Mouse (Mus musculus) heart, embryonic 10.5 days (tissue): ENCODE measurements at regions not wholly inside any gene's neighbourhood (a gene's known extent, or its start where the extent isn't known, plus 50 kb on each side); places are given as distances from the start of the nearest gene placed in this dataset.

ENCODE experiments used
- DNase-seq: peaks from one replicate; pipeline ENCODE4 v3.0.0-alpha.2; 2017; ENCODE audit warnings: low spot score
- H3K27ac ChIP-seq: fragments of 300-500 bp; sonication (generic); 2 replicates; pipeline ENCODE4 v1.5.1; 2016; ENCODE audit warnings: mild to moderate bottlenecking
- H3K27me3 ChIP-seq: fragments of 300-500 bp; sonication (generic); 2 replicates; pipeline ENCODE4 v1.6.1; 2016; ENCODE audit warnings: mild to moderate bottlenecking; ENCODE audit not compliant: poor library complexity, insufficient read depth, severe bottlenecking
- H3K36me3 ChIP-seq: fragments of 300-500 bp; sonication (generic); 2 replicates; pipeline ENCODE4 v1.6.1; 2016; ENCODE audit warnings: mild to moderate bottlenecking, moderate library complexity
- H3K4me1 ChIP-seq: fragments of 300-500 bp; sonication (generic); 2 replicates; pipeline ENCODE4 v1.6.1; 2016; ENCODE audit warnings: mild to moderate bottlenecking
- H3K4me3 ChIP-seq: fragments of 300-500 bp; sonication (generic); 2 replicates; pipeline ENCODE4 v1.5.1; 2016; ENCODE audit warnings: mild to moderate bottlenecking, moderate library complexity
- H3K9me3 ChIP-seq: fragments of 300-500 bp; sonication (generic); 2 replicates; pipeline ENCODE4 v1.6.1; 2016; ENCODE audit warnings: mild to moderate bottlenecking, moderate library complexity
- WGBS: fragments of 180-500 bp; shearing (Covaris S2); methylation state at CpG from one replicate; pipeline ENCODE4 v1.1.7; 2016; 5-methylcytosine and 5-hydroxymethylcytosine counted together

DNA sequence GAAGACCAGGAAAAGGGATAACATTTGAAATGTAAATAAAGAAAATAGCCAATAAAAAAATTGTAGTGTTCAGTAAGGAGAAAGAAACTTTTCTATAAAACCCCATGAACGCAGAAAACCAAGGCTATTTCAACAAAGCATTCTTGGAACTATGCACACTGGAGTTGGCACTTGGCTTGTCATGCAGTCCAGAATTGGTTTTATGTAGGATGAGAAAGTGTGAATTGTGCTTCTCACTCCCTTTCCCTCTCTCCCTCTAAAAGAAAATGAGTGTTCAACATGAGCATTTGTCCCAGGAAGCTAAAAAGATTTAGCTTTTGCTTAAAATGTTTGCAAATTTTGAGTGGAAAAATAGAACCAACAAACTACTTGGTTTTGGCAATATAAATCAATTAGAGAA, 841.6 kb upstream of the Adam24 start:
- no peaks in the 10 kb centered on the region for H3K36me3 ChIP-seq
- no peaks in the 10 kb centered on the region for H3K4me1 ChIP-seq
- H3K4me3 ChIP-seq, result no peak overlapping the region
- no peak for DNase-seq
- no peaks in the 10 kb centered on the region for H3K27me3 ChIP-seq
- H3K9me3 ChIP-seq, result no peaks in the 10 kb centered on the region
- 77% methylated on average over 1 of the region's 1 CpGs for WGBS
- no peak overlapping the region for H3K27ac ChIP-seq

- H3K27me3 ChIP-seq, result no peaks in the 10 kb centered on the region
- no peak overlapping the region for H3K4me3 ChIP-seq
- H3K4me1 ChIP-seq, result no peaks in the 10 kb centered on the region
- H3K9me3 ChIP-seq, result no peaks in the 10 kb centered on the region
- no peak for DNase-seq
- 83% methylated on average over 2 of the region's 2 CpGs for WGBS
- H3K36me3 ChIP-seq, result no peaks in the 10 kb centered on the region
- H3K27ac ChIP-seq, result no peak overlapping the region
These were observed 828.0 kb upstream of the Adam24 start for GRCm38 (mm10) chr8:39846854-39847253.

DNA sequence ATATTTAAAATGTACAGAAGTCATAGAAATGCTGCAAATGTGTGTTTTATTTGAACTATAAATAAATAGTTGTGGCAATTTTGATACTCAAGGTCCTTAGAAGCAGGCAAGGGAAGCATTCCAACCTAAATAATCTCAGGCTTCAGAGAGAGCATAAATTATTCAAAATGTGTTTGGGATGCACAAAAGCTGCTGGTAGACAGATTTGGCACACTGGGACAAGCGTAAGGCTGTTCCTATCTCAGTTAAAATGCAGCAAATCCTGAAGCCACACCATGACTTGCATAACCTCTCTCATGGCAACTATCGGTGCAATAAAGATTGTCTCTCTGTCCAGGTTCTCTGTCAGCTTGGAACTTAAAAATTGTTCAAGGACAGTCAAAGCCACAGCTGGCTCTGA, 812.3 kb upstream of the Adam24 start:
- WGBS, result 83% methylated on average over 2 of the region's 2 CpGs
- Histone ChIP-seq H3K27me3 (no peaks in the 10 kb centered on the region), H3K36me3 (no peaks in the 10 kb centered on the region), H3K9me3 (no peaks in the 10 kb centered on the region), H3K4me3 (no peak overlapping the region), H3K4me1 (no peaks in the 10 kb centered on the region), H3K27ac (no peak overlapping the region)
- no peak for DNase-seq

- no peaks in the 10 kb centered on the region for H3K4me1 ChIP-seq
- H3K27me3 ChIP-seq, result no peaks in the 10 kb centered on the region
- WGBS, result 61% methylated on average over 1 of the region's 1 CpGs
- H3K36me3 ChIP-seq, result no peaks in the 10 kb centered on the region
- no peaks in the 10 kb centered on the region for H3K9me3 ChIP-seq
- H3K4me3 ChIP-seq, result no peak overlapping the region
- DNase-seq, result no peak
- H3K27ac ChIP-seq, result no peak overlapping the region
These were observed 772.6 kb upstream of the Adam24 start for GRCm38 (mm10) chr8:39902251-39902650.

DNA sequence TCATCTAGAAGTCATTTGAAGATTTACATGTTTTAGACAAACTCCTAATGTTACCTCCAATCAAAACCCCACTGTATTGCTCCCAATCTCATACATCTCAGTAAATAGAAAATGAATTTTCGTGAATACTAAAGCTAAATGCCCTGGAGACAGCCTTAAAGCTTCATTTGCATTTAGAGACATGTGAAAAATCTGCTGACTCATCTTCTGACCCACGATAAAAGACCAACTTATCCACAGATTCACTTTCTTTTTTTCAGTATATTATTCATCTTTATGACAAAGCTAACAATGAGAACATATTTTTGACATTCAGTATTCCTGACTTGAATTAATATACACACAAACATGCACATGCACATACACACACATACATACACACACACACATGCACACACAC, 762.0 kb upstream of the Adam24 start:
- WGBS, result 63% methylated on average over 2 of the region's 2 CpGs

DNA sequence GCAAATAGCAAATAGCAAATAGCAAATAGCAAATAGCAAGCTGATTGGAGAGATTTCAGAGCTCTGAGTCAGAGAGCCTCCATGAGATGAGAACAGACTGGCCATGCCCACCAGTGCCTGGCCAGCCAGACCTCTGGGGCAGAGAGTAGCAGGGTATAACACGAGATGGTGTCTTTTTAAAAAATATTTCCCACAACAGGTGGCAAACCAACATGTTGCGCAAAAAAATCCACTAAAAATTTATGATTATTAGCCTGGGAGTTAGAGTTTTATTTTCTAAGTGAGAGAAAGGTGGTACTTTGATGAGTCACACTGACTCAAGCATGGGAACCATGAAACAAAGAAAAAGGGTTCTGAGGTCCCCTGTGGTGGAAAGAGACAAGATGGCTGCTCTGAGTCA, 753.5 kb upstream of the Adam24 start:
- Histone ChIP-seq H3K27ac (no peak overlapping the region), H3K9me3 (no peaks in the 10 kb centered on the region), H3K36me3 (no peaks in the 10 kb centered on the region), H3K27me3 (no peaks in the 10 kb centered on the region), H3K4me1 (no peaks in the 10 kb centered on the region), H3K4me3 (no peak overlapping the region)
- DNase-seq, result no peak
- 71% methylated on average over 2 of the region's 2 CpGs for WGBS

More for the DNA sequence above, 762.0 kb upstream of the Adam24 start:
- no peaks in the 10 kb centered on the region for H3K36me3 ChIP-seq
- no peaks in the 10 kb centered on the region for H3K9me3 ChIP-seq
- no peak overlapping the region for H3K4me3 ChIP-seq
- no peak overlapping the region for H3K27ac ChIP-seq
- no peaks in the 10 kb centered on the region for H3K4me1 ChIP-seq
- no peaks in the 10 kb centered on the region for H3K27me3 ChIP-seq
- DNase-seq, result no peak

DNA sequence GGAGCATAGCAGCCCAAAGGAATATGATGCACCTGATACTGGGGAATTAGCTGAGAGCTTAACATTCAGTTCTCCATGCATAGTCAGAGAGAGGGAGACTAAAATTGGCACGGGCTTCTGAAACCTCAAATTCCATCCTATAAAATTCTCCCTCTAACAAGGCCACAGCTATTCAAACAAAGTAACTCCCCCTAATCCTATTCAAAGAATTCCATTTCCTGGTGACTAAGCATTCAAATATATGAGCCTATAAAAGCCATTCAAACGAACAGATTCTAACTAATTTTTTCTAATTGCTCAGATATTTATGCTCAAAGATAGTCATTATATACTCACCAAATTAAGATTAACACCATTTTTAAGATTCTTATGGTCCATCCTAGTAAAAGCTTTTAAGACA, 751.1 kb upstream of the Adam24 start:
- Histone ChIP-seq H3K27ac (no peak overlapping the region), H3K9me3 (no peaks in the 10 kb centered on the region), H3K4me3 (no peak overlapping the region), H3K4me1 (no peaks in the 10 kb centered on the region), H3K36me3 (no peaks in the 10 kb centered on the region), H3K27me3 (no peaks in the 10 kb centered on the region)
- 60% methylated on average over 2 of the region's 2 CpGs for WGBS
- DNase-seq, result no peak

DNA sequence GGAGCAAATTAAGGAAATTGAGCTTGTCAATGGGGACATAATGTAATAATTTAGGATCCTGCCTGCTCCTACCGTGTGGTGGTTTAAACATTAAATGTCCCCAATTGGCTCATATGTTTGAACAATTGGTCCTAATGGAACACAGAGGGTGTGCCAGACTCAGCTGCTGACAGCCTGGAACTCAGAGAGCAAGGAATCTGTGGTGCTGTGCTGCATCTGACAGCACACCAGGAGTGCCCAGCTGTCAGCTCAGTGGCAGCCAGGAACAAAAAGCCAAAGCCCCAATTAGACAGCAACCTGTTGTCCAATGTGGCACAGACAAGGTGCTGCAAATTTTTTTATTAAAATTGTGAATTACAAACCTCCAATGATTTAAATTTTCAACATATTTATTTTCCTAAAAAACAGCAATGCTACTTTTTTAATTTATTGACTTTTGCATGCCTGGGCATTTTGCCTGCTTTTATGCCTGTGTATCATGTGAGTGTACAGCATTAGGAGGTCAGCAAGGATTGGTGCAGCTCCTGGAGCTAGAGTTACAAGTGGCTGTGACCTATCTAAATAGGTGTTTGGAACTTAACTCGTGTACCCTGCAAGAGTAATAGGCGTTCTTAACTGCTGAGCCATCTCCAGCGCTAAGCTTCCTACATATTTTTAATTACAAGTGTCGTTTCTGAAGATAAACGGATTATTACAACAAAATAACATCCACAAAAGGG, 724.5 kb upstream of the Adam24 start:
- no peak for DNase-seq
- no peak overlapping the region for H3K4me3 ChIP-seq
- H3K36me3 ChIP-seq, result no peaks in the 10 kb centered on the region
- H3K27ac ChIP-seq, result no peak overlapping the region
- no peaks in the 10 kb centered on the region for H3K9me3 ChIP-seq
- H3K27me3 ChIP-seq, result no peaks in the 10 kb centered on the region
- no peaks in the 10 kb centered on the region for H3K4me1 ChIP-seq
- 64% methylated on average over 6 of the region's 6 CpGs for WGBS

DNA sequence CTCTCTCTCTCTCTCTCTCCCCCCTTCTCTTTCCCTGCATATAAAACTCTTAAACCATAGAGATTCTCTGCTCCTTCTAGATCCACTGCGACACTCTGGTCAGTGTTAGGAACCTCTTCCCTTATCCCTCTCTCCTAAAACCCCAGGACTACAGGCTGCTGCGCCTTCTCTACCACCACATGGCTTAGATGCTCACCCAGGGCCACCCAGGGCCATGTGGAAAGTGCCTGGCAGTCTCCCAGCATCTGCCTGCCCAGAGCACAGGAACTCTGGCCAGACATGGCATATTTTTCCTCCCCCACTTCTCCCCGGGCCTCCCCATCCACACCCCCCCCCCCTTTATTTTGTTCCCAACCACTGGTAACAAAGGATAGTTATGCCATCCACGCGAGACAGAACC, 720.4 kb upstream of the Adam24 start:
- Histone ChIP-seq H3K36me3 (no peaks in the 10 kb centered on the region), H3K4me1 (no peaks in the 10 kb centered on the region), H3K27me3 (no peaks in the 10 kb centered on the region), H3K27ac (no peak overlapping the region), H3K9me3 (no peaks in the 10 kb centered on the region), H3K4me3 (no peak overlapping the region)
- DNase-seq, result no peak
- WGBS, result 53% methylated on average over 5 of the region's 5 CpGs

DNA sequence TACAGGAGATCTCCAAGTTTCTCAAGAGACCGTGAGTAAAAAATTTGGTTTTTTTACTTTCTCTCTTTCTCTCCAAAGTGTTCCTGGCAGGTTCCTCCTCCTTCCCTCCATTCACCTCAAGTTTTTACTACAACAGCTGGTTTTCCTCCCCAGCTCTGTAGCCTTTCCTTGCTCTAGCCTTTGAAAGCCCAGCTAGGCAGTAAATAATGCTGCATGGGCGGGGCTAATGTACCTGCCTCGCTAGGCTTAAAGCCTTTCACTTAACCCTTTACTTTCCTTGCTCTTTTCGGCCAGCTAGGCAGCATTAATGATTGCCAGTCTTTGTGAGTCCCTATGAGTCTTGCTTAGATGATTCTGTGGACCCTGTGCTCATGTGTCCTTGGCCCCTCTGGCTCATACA, 720.0 kb upstream of the Adam24 start:
- no peaks in the 10 kb centered on the region for H3K9me3 ChIP-seq
- WGBS, result 43% methylated on average over 4 of the region's 4 CpGs
- DNase-seq, result no peak
- H3K4me3 ChIP-seq, result no peak overlapping the region
- no peak overlapping the region for H3K27ac ChIP-seq
- H3K36me3 ChIP-seq, result no peaks in the 10 kb centered on the region
- no peaks in the 10 kb centered on the region for H3K27me3 ChIP-seq
- no peaks in the 10 kb centered on the region for H3K4me1 ChIP-seq

- Histone ChIP-seq H3K9me3 (no peaks in the 10 kb centered on the region), H3K27me3 (no peaks in the 10 kb centered on the region), H3K4me3 (no peak overlapping the region), H3K36me3 (no peaks in the 10 kb centered on the region), H3K4me1 (no peaks in the 10 kb centered on the region), H3K27ac (no peak overlapping the region)
- 78% methylated on average over 1 of the region's 1 CpGs for WGBS
- no peak for DNase-seq
These were observed 669.6 kb upstream of the Adam24 start for GRCm38 (mm10) chr8:40005207-40005837.

GRCm38 (mm10) chr8:40019281-40019943, 655.5 kb upstream of the Adam24 start:
- DNase-seq, result no peak
- Histone ChIP-seq H3K27ac (no peak overlapping the region), H3K4me3 (no peak overlapping the region), H3K4me1 (no peaks in the 10 kb centered on the region), H3K9me3 (no peaks in the 10 kb centered on the region), H3K36me3 (no peaks in the 10 kb centered on the region), H3K27me3 (no peaks in the 10 kb centered on the region)
- WGBS, result 84% methylated on average over 5 of the region's 5 CpGs

DNA sequence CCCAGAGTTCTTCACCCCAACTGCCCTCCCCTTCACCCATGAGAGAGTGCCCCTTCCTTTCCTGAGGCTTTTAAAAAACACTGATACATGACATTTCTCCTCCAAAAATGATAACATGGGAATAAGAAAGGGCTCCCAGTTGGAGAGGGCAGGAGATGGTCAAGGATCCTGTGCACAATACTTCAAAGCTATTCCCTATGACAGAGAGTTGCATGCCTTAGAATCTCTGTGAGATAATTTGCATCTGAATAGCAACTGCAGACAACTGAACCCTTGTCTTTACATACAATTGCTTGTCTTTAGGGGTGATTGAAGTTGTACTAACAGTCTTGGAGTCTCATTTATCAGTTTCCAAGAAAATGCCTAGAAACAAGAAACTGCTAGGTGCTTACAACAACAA, 610.7 kb upstream of the Adam24 start:
- Histone ChIP-seq H3K4me1 (no peaks in the 10 kb centered on the region), H3K27ac (no peak overlapping the region), H3K4me3 (no peak overlapping the region), H3K36me3 (no peaks in the 10 kb centered on the region), H3K9me3 (no peaks in the 10 kb centered on the region), H3K27me3 (no peaks in the 10 kb centered on the region)
- DNase-seq, result no peak
